Mouse (Mus musculus): ENCODE measurements around the gene Pbld2. TPM values are rescaled to one million over a fixed set of nuclear protein-coding genes. Genes with fewer than 3 reads are reported as not detected.

Gene Pbld2
- total and polyA plus RNA-seq, 3 experiments, result 0.19 to 0.72 (median 0.26) TPM

DNA sequence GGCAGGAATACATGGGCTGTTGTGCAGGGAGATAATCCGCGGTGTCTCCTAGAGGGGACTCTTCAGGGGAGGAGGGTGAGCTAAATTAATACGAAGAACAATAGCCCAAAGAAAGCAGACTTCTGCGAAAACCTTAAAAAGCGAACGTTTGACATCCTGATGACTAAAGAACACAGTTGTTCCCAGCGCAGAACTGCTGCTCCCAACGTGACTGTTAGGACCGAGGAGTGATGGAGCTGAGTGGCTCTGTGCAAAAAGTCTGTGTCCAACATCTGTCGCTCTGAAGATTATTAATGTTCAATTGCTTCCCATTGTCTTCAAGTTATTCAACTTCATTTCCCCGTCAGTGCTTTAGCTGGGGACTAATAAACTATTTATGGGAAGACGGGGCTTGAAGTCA, 74.1 kb downstream of the Pbld2 start:
- Histone ChIP-seq H3K4me3 (replicated peaks in 1 of 3; ENCODE audit: low read depth in 2 of 3, low read length in 2 of 3, poor library complexity in 1 of 3) (no peak overlapping the region), H3K27me3 (replicated peaks) (no peaks in the 10 kb centered on the region), H3K4me1 (ENCODE audit: control insufficient read depth in 1 of 2, insufficient read depth in 2 of 2) (peaks cover 0 to 8% of the 10 kb centered on the region in 2 experiments; a peak in 2 of 4 replicates), H3K36me3 (replicated peaks in 1 of 2; ENCODE audit: control insufficient read depth in 1 of 2, insufficient read depth in 1 of 2, low read length in 1 of 2) (no peaks in the 10 kb centered on the region), H3K4me2 (ENCODE audit: insufficient read depth, low read depth, poor library complexity, severe bottlenecking) (no peak overlapping the region), H3K9me3 (replicated peaks; ENCODE audit: low read length) (no peaks in the 10 kb centered on the region), H3K27ac (ENCODE audit: insufficient read depth, low read depth) (no peak overlapping the region), H3K79me2 (replicated peaks; ENCODE audit: control insufficient read depth, extremely low read depth, insufficient read depth, poor library complexity, severe bottlenecking) (no peaks in the 10 kb centered on the region), H3K9ac (ENCODE audit: insufficient read depth, low read depth) (no peak overlapping the region)
- dilution Hi-C loops (cut with MboI; ENCODE audit: extremely low pct_ligation_motif_present, extremely low pct_unique_long_range_greater_than_20kb, low sequenced_read_pairs) (no loop called here), in situ Hi-C loops (cut with MboI; ENCODE audit: low pct_ligation_motif_present, low pct_unique_long_range_greater_than_20kb, low sequenced_read_pairs) (no loop called here)
- no peak for DNase-seq (ENCODE audit: extremely low read depth)
- no peak for TF ChIP-seq POLR2AphosphoS2 (IDR thresholded peaks at IDR 0.05; ENCODE audit: low read depth, low read length)
- no peak for TF ChIP-seq MYC (IDR thresholded peaks at IDR 0.05; ENCODE audit: low read depth, low read length)
- no peak for TF ChIP-seq MAX (IDR thresholded peaks at IDR 0.05; ENCODE audit: low read length)
- no peak for TF ChIP-seq USF1 (IDR thresholded peaks at IDR 0.05; ENCODE audit: low read depth, low read length)
- no peak for TF ChIP-seq NRF1 (IDR thresholded peaks at IDR 0.05; ENCODE audit: low read depth, low read length)
- TF ChIP-seq BHLHE40 (IDR thresholded peaks at IDR 0.05; ENCODE audit: low read depth, low read length), result no peak
- no peak for TF ChIP-seq POLR2A (IDR thresholded peaks at IDR 0.05; ENCODE audit: low read depth, low read length)
- no peak for TF ChIP-seq CTCF (conservative IDR thresholded peaks at IDR 0.05 in 1 of 2, IDR thresholded peaks at IDR 0.05 in 1 of 2; ENCODE audit: low read depth in 2 of 2, low read length in 2 of 2)
- no peak for TF ChIP-seq ZC3H11A (IDR thresholded peaks at IDR 0.05; ENCODE audit: low read depth, low read length)
- TF ChIP-seq JUN (IDR thresholded peaks at IDR 0.05; ENCODE audit: insufficient read depth, low read depth, low read length), result no peak
- no peak for TF ChIP-seq HCFC1 (IDR thresholded peaks at IDR 0.05; ENCODE audit: low read depth, low read length)
- no peak for TF ChIP-seq RAD21 (IDR thresholded peaks at IDR 0.05; ENCODE audit: low read depth, low read length)
- TF ChIP-seq UBTF (IDR thresholded peaks at IDR 0.05; ENCODE audit: low read depth, low read length), result no peak
- TF ChIP-seq CHD2 (IDR thresholded peaks at IDR 0.05; ENCODE audit: low read length), result no peak

GRCm38 (mm10) chr10:63099521-63099920, 75.4 kb downstream of the Pbld2 start, which contains the start of gene Atoh7:
TSS of gene Atoh7 (plus strand) at chr10:63099651.
- H3K9ac ChIP-seq (ENCODE audit: insufficient read depth, low read depth), result no peak within 1 kb of the TSS
- dilution Hi-C loops (cut with MboI; ENCODE audit: extremely low pct_ligation_motif_present, extremely low pct_unique_long_range_greater_than_20kb, low sequenced_read_pairs), result no loop called here
- no peak within 1 kb of the TSS for H3K4me3 ChIP-seq (replicated peaks in 1 of 3; ENCODE audit: low read depth in 2 of 3, low read length in 2 of 3, poor library complexity in 1 of 3)
- H3K79me2 ChIP-seq (replicated peaks; ENCODE audit: control insufficient read depth, extremely low read depth, insufficient read depth, poor library complexity, severe bottlenecking), result no peaks in the 10 kb centered on the region
- H3K9me3 ChIP-seq (replicated peaks; ENCODE audit: low read length), result no peaks in the 10 kb centered on the region
- no peak for DNase-seq (ENCODE audit: extremely low read depth)
- TF ChIP-seq IRF4 (IDR thresholded peaks at IDR 0.05; ENCODE audit: low read depth, low read length), result no peak
- TF ChIP-seq CTCF (conservative IDR thresholded peaks at IDR 0.05 in 1 of 2, IDR thresholded peaks at IDR 0.05 in 1 of 2; ENCODE audit: low read depth in 2 of 2, low read length in 2 of 2), result no peak
- no peak for TF ChIP-seq RCOR1 (conservative IDR thresholded peaks at IDR 0.05; ENCODE audit: low read depth, low read length)
- in situ Hi-C loops (cut with MboI; ENCODE audit: low pct_ligation_motif_present, low pct_unique_long_range_greater_than_20kb, low sequenced_read_pairs), result no loop called here
- H3K4me2 ChIP-seq (ENCODE audit: insufficient read depth, low read depth, poor library complexity, severe bottlenecking), result no peak within 1 kb of the TSS
- H3K27ac ChIP-seq (ENCODE audit: insufficient read depth, low read depth), result no peak within 1 kb of the TSS
- no peaks in the 10 kb centered on the region for H3K36me3 ChIP-seq (replicated peaks in 1 of 2; ENCODE audit: control insufficient read depth in 1 of 2, insufficient read depth in 1 of 2, low read length in 1 of 2)
- H3K27me3 ChIP-seq (replicated peaks), result no peaks in the 10 kb centered on the region
- 0 out of 4 replicates have a peak, but pooled peaks cover 0 to 4% of the 10 kb centered on the region in 2 experiments for H3K4me1 ChIP-seq (ENCODE audit: control insufficient read depth in 1 of 2, insufficient read depth in 2 of 2)

Data from CH12.LX (cell line).